Mouse (Mus musculus): Measurements from ENCODE around the gene Ubald1. TPM values are rescaled to one million over a fixed set of nuclear protein-coding genes. Genes with fewer than 3 reads are reported as not detected.

Gene Ubald1
- polyA plus RNA-seq, 1 experiment from 2014 or later = 31.5 TPM

DNA sequence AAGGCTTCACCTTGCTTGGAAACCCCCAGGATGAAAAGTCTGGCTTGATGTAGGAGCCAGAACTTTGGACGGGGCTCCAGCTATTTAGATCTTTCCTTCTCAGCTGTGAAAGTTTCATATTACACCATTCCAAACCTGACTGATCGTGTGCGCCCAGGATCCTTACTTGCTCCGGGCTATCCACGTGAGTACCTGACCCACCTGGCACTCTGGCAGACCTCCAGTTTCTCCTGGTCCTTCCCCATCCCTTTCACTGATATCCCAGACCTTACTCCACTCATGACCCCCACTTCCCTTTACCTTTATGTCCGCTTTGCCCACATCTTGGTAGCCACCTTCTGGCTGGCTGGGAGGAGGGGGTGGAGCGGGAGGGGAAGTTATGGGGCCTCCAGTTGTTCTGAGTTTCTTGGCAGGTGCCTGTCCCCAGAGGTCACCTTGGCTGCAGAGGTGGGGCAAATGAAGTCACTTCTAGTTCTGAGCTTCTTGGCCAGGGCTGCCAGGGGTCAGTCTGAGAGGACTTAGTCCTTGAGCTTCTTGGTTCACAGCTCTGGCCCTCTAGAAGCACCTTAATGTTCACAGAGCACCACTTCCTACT lies 13.9 kb downstream of the Ubald1 start:
- Histone ChIP-seq H3K27me3 (no peaks in the 10 kb centered on the region), H3K4me1 (replicated peaks) (peaks cover 8% of the 10 kb centered on the region), H3K27ac (no peak overlapping the region), H3K4me2 (no peak overlapping the region), H3K9me3 (no peaks in the 10 kb centered on the region), H3K9ac (replicated peaks) (no peak overlapping the region), H3K36me3 (peaks cover 21% of the 10 kb centered on the region), H3K4me3 (replicated peaks) (no peak overlapping the region)
- 38% methylated on average over 7 of the region's 7 CpGs for WGBS
- ATAC-seq (ENCODE audit: insufficient number of reproducible peaks, insufficient read depth, low FRiP score, low TSS enrichment, low read depth) = no peak

GRCm38 (mm10) chr16:4863742-4864141 lies 16.4 kb downstream of the Ubald1 start:
- ATAC-seq (ENCODE audit: insufficient number of reproducible peaks, insufficient read depth, low FRiP score, low TSS enrichment, low read depth) = no peak
- Histone ChIP-seq H3K36me3 (0 out of 2 replicates have a peak, but pooled peaks cover under 1% of the 10 kb centered on the region), H3K4me1 (replicated peaks) (peaks cover 8% of the 10 kb centered on the region), H3K27ac (no peak overlapping the region), H3K27me3 (no peaks in the 10 kb centered on the region), H3K4me2 (no peak overlapping the region), H3K4me3 (replicated peaks) (no peak overlapping the region), H3K9ac (replicated peaks) (no peak overlapping the region), H3K9me3 (no peaks in the 10 kb centered on the region)
- 82% methylated on average over 8 of the region's 8 CpGs for WGBS

- peaks cover 8% of the 10 kb centered on the region for H3K4me1 ChIP-seq (replicated peaks)
- no peaks in the 10 kb centered on the region for H3K27me3 ChIP-seq
- no peak overlapping the region for H3K9ac ChIP-seq (replicated peaks)
- peak; percentile 60; the same call in 1 of the 2 replicates for ATAC-seq (ENCODE audit: insufficient number of reproducible peaks, insufficient read depth, low FRiP score, low TSS enrichment, low read depth)
- no peak overlapping the region for H3K27ac ChIP-seq
- no peak overlapping the region for H3K4me2 ChIP-seq
- H3K36me3 ChIP-seq = no peaks in the 10 kb centered on the region
- no peaks in the 10 kb centered on the region for H3K9me3 ChIP-seq
- 56% methylated on average over 9 of the region's 9 CpGs for WGBS
- no peak overlapping the region for H3K4me3 ChIP-seq (replicated peaks)
Measured at GRCm38 (mm10) chr16:4862863-4863483, 17.1 kb downstream of the Ubald1 start.

- Histone ChIP-seq H3K36me3 (no peaks in the 10 kb centered on the region), H3K9me3 (no peaks in the 10 kb centered on the region), H3K27me3 (peaks cover 2% of the 10 kb centered on the region; the same call in 1 of the 2 replicates), H3K27ac (no peak overlapping the region), H3K4me1 (replicated peaks) (peaks cover 7% of the 10 kb centered on the region), H3K4me2 (no peak overlapping the region), H3K4me3 (replicated peaks) (no peak overlapping the region), H3K9ac (replicated peaks) (no peak overlapping the region)
- WGBS = 40% methylated on average over 10 of the region's 10 CpGs
- 0 out of 2 replicates have a peak, but pooled peaks have one; percentile 7 for ATAC-seq (ENCODE audit: insufficient number of reproducible peaks, insufficient read depth, low FRiP score, low TSS enrichment, low read depth)
Measured at GRCm38 (mm10) chr16:4861392-4861791, 18.7 kb downstream of the Ubald1 start.

- H3K4me1 ChIP-seq (replicated peaks) = no peaks in the 10 kb centered on the region
- no peak for ATAC-seq (ENCODE audit: insufficient number of reproducible peaks, insufficient read depth, low FRiP score, low TSS enrichment, low read depth)
Measured at GRCm38 (mm10) chr16:4855046-4855650, 25.0 kb downstream of the Ubald1 start.

DNA sequence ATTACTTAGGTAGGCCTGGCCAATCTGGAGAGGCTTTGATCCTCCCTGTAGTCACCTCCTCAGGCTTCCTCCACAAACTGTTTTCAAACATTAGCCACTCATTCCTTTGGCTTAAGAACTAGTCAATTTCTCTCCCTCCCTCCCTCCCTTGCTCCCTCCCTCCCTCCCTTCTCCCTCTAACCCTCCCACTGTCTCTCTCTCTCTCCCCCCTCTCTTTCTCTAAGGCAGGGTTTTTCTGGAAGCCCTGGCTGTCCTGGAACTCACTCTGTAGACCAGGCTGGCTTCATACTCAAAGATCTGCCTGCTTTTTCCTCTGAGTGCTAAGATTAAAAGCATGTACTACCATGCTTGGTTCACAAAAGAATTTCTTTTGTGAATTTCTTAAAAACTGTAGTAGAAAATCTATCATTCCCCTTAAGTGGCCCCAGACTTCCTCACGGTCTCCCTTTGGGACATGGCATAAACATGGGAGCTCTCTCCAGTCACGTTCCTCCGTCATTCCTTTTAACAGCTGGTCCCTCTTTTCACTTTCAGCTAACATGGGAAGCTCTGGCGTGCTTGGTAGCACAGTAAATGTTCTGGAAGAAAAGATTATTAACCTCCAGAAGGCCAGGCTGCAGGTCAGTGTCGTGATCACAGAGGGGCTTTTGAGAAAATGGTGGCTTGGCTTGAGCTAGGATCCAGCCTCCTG lies 29.0 kb downstream of the Ubald1 start:
- Histone ChIP-seq H3K9me3 (no peaks in the 10 kb centered on the region), H3K4me3 (replicated peaks) (no peak overlapping the region), H3K27ac (0 out of 2 replicates have a peak overlapping the region, but pooled peaks have one; percentile 35), H3K9ac (replicated peaks) (no peak overlapping the region), H3K36me3 (no peaks in the 10 kb centered on the region), H3K27me3 (no peaks in the 10 kb centered on the region; the same call in 1 of the 2 replicates), H3K4me2 (no peak overlapping the region), H3K4me1 (replicated peaks) (no peaks in the 10 kb centered on the region)
- ATAC-seq (ENCODE audit: insufficient number of reproducible peaks, insufficient read depth, low FRiP score, low TSS enrichment, low read depth) = no peak
- WGBS = 41% methylated on average over 5 of the region's 5 CpGs

More at GRCm38 (mm10) chr16:4855046-4855650, 25.0 kb downstream of the Ubald1 start:
- no peak overlapping the region for H3K9ac ChIP-seq (replicated peaks)
- no peak overlapping the region for H3K4me3 ChIP-seq (replicated peaks)
- no peak overlapping the region for H3K4me2 ChIP-seq
- H3K9me3 ChIP-seq = no peaks in the 10 kb centered on the region
- peaks cover 3% of the 10 kb centered on the region; the same call in 1 of the 2 replicates for H3K27me3 ChIP-seq
- H3K27ac ChIP-seq = no peak overlapping the region
- WGBS = 69% methylated on average over 5 of the region's 5 CpGs
- no peaks in the 10 kb centered on the region for H3K36me3 ChIP-seq

GRCm38 (mm10) chr16:4850361-4850760 lies 29.8 kb downstream of the Ubald1 start:
- Histone ChIP-seq H3K27me3 (no peaks in the 10 kb centered on the region; the same call in 1 of the 2 replicates), H3K4me1 (replicated peaks) (no peaks in the 10 kb centered on the region), H3K4me3 (replicated peaks) (no peak overlapping the region), H3K4me2 (no peak overlapping the region), H3K36me3 (no peaks in the 10 kb centered on the region), H3K9me3 (no peaks in the 10 kb centered on the region), H3K9ac (replicated peaks) (no peak overlapping the region), H3K27ac (no peak overlapping the region)
- no peak for ATAC-seq (ENCODE audit: insufficient number of reproducible peaks, insufficient read depth, low FRiP score, low TSS enrichment, low read depth)
- WGBS = 62% methylated on average over 7 of the region's 7 CpGs

DNA sequence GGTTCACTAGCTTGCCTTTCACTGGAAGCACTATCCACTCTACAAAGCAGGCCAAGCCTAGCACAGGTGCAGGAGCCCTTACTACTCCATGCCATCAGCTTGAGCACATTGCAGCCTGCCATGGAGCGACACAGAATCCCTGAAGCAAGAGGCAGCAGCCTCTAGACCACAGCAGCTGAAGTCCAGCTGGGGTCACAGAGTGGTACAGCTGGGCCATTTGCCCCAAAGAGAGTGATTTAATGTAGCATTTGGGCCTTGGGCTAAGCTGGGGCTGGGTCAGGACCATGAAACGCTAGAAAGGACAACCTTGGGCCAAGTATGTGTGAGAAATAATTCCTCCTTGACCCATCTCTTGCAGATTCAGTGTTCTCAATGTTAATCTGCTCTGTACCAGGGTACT lies 32.0 kb downstream of the Ubald1 start:
- Histone ChIP-seq H3K4me2 (no peak overlapping the region), H3K9me3 (no peaks in the 10 kb centered on the region), H3K9ac (replicated peaks) (no peak overlapping the region), H3K27me3 (no peaks in the 10 kb centered on the region; the same call in 1 of the 2 replicates), H3K4me1 (replicated peaks) (no peaks in the 10 kb centered on the region), H3K36me3 (no peaks in the 10 kb centered on the region), H3K27ac (no peak overlapping the region), H3K4me3 (replicated peaks) (no peak overlapping the region)
- no peak for ATAC-seq (ENCODE audit: insufficient number of reproducible peaks, insufficient read depth, low FRiP score, low TSS enrichment, low read depth)
- WGBS = 88% methylated on average over 2 of the region's 2 CpGs

DNA sequence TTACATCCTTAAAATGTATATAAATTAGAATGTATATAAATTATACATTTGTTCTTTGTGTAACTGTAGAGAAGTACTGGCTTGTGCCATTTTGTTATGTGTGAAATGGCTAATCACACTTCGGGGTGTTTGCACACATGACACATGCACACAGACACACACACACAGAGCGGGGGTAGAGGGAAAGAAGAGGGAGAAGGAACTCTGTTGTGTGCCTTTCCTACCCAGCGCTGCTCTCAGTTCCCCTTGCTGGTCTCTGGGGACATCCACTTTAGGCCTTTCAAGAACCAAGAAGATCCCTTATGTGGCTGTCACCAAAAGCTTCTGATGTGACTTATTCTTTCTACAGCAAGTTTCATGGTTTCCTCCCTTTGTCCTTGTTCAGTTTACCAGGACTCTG lies 33.1 kb downstream of the Ubald1 start:
- Histone ChIP-seq H3K4me2 (no peak overlapping the region), H3K4me1 (replicated peaks) (no peaks in the 10 kb centered on the region), H3K27ac (no peak overlapping the region), H3K36me3 (no peaks in the 10 kb centered on the region), H3K9me3 (no peaks in the 10 kb centered on the region), H3K4me3 (replicated peaks) (no peak overlapping the region), H3K9ac (replicated peaks) (no peak overlapping the region), H3K27me3 (no peaks in the 10 kb centered on the region; the same call in 1 of the 2 replicates)
- no peak for ATAC-seq (ENCODE audit: insufficient number of reproducible peaks, insufficient read depth, low FRiP score, low TSS enrichment, low read depth)
- WGBS = 81% methylated on average over 3 of the region's 3 CpGs

DNA sequence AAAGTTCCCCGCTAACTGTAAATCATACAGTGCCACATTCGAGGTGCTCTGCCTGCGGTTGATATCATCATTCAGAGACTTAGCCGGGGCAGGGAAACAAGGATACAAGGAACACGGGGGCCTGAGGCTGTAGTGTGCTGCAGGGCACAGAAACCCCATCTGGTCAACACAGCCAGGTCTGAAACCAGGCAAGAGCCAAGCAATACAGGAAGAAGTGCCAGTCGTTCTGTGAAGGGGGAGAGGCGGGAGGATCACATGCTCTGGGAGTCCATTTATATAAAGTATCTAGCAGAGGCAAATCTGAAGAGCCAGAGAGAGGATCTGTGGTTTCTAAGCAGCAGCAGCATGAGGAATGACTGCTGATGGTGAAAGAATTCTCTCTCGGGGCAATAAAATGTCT lies 39.9 kb downstream of the Ubald1 start:
- Histone ChIP-seq H3K4me2 (no peak overlapping the region), H3K36me3 (no peaks in the 10 kb centered on the region), H3K9ac (replicated peaks) (no peak overlapping the region; the same call in 1 of the 2 replicates), H3K9me3 (no peaks in the 10 kb centered on the region), H3K4me3 (replicated peaks) (no peak overlapping the region), H3K27ac (no peak overlapping the region), H3K27me3 (no peaks in the 10 kb centered on the region), H3K4me1 (replicated peaks) (no peaks in the 10 kb centered on the region)
- WGBS = 75% methylated on average over 8 of the region's 8 CpGs
- no peak for ATAC-seq (ENCODE audit: insufficient number of reproducible peaks, insufficient read depth, low FRiP score, low TSS enrichment, low read depth)

DNA sequence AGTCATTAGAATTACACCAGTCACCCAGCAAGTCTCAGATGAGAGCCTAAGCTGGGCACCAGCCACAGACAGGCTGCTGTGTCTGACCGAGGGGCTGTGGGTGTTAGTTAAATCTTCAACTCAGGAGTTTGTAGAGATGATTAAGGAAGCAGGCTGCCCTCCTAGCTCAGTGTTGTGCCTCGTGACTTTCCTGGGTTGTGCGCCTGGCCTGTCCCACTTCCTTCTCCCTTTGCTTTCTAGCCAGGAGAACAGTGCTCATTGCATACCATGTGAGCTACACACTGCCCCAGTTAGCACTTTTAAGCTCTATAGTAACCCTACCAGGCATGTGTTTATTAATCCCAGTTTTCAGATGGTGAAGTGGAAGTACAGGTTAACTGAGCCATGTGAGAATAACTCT lies 40.6 kb downstream of the Ubald1 start:
- Histone ChIP-seq H3K4me3 (replicated peaks) (no peak overlapping the region), H3K9ac (replicated peaks) (no peak overlapping the region), H3K27me3 (no peaks in the 10 kb centered on the region), H3K4me2 (no peak overlapping the region), H3K9me3 (no peaks in the 10 kb centered on the region), H3K4me1 (replicated peaks) (no peaks in the 10 kb centered on the region), H3K27ac (no peak overlapping the region), H3K36me3 (no peaks in the 10 kb centered on the region)
- no peak for ATAC-seq (ENCODE audit: insufficient number of reproducible peaks, insufficient read depth, low FRiP score, low TSS enrichment, low read depth)
- WGBS = 83% methylated on average over 3 of the region's 3 CpGs

All from limb, embryonic 12.5 days (tissue).